Mouse (Mus musculus) right cerebral cortex, postnatal 10 days (tissue): Measurements from ENCODE around the gene Ikzf4.
"Not testable (repeated sequence)": the region's sequence is repeated elsewhere in the genome, so short reads cannot be mapped to it uniquely, and the experiment has no call there.

Experiments
- DNase-seq, 2 experiments: peaks; one replicate each; pipeline ENCODE4 v3.0.0; 2021; ENCODE audit warnings: low spot score in 2 of 2

The Ikzf4 gene

DNA sequence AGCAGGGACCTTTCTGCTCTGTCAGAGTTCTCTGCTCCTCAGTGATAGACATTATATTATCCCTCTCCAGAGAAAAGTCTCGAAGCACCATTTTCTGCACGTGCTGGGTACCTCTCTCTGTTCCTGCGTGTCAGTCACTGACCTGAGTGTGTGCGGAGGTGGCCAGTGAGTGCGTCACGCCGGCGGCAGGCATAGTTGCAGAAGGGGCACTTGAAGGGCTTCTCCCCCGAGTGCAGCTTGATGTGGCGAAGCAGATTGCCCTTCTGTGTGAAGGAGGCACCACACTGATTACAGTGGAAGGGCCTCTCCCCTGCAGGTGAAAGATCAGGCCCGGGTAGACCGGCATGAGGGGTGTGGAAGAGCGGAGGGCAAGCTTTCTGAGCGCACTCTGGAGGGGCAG is 5.8 kb downstream of the Ikzf4 start:
- no peak for DNase-seq

DNA sequence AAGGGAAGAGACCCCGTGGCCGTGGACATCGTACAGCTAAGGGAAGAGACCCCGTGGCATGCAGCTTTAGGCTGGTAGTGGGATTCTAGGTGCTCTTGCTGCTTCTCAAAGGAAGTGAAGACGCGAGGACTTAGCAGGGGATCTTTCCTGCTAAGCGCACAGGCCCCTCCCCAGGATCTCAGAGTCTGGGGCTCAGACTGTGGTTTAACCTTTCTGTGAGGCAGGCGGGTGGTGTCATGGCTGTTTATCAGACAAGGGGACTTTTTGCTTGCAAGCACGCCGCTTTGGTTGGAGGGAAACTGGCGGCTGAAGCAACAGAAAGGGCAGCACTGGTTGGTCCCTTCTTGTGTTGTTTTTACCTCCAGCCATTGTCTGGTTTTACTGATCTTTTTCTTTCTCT is 8.8 kb downstream of the Ikzf4 start:
- DNase-seq, result no peak

DNA sequence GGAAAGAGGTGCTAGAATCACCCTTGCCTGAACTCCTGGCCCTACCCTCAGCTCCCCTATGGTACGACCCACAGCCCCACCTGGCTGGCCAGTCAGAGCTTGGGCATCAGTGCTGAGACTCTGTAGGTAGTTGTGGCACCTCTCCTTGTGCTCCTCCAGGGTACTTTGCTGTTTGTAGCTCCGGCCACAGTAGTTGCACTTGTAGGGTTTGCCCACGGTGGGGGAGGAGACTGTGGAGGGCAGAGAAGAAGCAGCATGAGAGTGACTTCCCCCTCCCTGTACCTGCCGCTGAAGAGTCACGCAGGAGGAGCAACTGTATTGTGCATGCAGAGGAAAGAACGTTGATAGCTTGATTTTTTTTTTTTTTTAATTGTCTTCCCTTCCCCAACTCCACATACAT is 9.2 kb downstream of the Ikzf4 start:
- no peak for DNase-seq

DNA sequence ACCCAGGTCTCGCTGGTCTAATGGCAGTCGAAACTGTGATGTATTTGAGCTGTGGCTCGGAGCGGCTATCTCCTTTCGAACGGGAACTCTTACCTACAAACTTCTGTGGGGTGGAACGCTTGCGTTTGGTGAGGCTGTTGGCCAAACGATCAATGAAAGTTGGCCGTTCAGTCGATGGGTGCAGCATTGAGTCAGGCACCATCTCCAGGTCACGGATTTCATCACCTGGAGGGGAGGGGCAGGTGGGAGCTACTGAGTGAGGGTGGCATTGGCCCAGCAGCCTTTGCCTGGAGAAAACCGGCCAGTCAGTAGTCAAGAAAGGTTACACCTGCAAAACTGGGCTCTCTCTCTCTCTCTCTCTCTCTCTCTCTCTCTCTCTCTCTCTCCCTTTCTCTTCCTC is 10.1 kb downstream of the Ikzf4 start:
- DNase-seq, result no peak

DNA sequence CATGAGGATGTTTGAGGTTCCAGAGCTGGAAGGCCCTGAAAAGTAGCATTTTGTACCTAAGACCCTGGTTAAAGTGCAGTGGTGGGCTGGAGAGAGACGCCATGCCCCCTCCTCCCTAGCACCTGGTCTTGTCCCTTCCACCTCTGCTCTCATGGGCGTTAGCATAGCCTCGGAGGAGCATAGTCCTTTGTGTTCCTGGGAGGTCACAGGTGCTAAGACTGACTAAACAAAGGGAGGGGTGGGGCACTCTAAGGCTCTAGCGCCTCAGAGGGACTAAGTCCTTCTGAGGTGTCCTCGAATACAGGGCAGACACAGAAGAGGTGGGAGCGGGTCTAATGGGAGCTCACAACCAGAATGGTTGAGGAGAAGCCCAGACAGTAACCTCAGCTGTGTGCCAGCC is 14.2 kb downstream of the Ikzf4 start:
- no peak for DNase-seq

DNA sequence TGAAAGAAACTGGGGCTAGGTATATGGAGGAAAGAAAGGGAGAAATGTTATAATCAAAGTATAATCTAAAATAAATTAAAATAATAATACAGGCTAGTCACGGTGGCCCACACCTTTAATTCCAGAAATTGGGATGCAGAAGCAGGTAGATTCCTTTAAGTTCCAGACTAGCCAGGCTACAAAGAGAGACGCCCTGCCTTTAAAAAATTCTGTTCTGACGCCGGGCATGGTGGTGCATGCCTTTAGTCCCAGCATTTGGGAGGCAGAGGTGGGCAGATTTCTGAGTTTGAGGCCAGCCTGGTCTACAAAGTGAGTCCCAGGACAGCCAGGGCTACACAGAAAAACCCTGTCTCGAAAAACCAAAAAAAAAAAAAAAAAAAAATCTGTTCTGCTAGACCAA is 15.5 kb downstream of the Ikzf4 start:
- not testable (repeated sequence) for DNase-seq

DNA sequence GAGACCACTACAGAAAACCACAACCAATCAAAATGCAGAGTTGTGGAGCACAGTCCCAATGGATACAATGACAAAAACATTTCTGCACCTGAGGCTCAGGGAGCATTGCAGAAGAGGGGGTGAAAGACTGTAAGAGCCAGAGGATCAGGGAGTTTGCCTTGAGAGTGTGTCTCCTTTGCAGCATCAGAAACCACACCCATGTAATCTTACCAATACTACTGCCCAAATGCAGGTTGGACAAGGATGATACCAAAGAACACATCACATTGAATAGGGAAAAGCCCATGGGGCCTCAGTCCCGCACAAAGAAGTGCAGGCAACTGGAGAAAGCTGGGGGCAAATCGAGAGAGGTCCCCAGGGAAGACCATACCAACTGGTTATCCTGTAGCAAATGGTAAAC is 16.0 kb downstream of the Ikzf4 start:
- no peak for DNase-seq

DNA sequence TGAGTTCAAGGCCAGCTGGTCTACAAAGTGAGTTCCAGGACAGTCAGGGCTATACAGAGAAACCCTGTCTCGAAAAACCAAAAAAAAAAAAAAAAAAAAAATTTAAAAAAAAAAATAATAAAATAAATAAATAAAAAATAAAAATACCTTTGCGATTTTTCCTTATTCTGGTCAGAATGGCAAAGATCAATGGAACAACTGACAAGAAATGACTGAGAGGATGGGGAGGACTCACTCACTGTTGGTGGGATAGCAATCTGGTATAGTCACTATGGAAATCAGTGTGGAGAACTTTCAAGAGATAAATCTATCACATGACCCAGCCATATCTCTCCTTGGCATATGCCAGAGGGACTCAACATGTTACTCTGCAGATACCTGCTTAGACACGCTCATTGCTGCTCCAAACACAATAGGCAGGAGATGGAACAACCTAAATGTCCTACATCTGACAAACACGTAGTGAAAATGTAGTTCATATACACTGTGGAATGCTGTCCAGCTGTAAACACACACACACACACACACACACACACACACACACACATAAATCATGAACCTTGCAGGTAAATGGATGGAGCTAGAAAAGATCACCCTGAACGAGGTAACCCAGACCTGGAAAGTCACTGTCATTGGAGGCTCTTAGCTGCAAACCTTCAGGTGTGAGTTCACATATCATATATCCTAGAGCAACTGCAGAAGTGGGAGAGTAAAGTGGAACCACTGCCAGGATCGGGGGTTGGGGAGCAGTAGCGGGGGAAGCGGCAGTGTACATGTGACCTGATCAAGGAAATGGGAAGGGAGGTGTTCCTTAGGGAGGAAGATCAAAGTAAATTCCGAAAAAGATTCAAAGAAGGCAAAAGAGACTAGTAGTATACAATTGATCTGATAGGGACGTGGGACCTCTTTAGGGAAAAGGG is 18.1 kb downstream of the Ikzf4 start:
- no peak for DNase-seq

DNA sequence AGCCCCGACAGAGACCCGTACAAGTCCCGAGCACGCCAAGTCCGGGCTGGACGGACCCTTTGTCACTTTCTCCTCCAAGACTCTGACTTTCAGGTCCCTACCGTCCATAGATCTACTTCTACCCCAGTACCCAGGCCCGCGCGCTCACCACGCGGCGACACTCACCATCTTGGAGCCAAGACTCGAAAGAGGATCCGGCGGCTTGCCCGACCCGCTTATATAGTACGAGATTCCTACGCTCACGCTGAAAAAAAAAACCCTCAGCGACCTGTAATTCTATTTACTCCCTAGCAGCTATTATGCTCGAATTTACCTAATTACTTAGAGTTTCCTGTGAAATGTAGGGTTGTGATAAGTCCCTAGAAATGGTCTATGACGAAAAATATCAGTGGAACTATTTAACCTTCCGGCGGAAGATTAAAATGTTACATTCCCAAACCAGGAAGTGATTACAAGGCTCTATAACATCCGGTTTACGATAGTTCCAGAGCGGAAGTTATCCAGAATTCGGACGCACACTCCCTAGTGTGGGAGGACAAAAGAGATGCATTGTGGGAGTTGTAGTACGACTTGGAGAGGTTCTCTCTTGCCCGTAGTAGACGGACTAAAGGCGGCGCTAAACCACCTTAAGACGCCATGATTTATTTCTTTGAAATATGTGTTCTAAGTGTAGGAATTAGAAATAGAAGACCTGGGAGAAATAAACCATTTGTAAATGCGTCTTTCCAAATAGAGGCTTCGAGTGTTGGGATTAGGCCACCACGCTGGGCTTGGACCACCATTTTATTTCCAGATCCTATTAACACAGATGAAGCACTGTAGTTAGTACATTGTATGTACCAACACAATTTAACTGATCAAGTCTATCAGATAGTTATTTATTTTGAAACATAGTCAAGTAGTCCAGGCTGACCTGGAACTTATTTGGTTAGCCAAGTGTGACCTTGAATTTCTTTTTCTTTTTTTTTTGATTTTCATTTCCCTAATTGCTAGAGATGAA is 19.2 kb downstream of the Ikzf4 start, which contains the start of gene Rps26:
Gene Rps26, minus strand, starts transcription at position 437 of the 1,000 bp plus-strand sequence.
- DNase-seq, result peak; percentile 92 to 97

DNA sequence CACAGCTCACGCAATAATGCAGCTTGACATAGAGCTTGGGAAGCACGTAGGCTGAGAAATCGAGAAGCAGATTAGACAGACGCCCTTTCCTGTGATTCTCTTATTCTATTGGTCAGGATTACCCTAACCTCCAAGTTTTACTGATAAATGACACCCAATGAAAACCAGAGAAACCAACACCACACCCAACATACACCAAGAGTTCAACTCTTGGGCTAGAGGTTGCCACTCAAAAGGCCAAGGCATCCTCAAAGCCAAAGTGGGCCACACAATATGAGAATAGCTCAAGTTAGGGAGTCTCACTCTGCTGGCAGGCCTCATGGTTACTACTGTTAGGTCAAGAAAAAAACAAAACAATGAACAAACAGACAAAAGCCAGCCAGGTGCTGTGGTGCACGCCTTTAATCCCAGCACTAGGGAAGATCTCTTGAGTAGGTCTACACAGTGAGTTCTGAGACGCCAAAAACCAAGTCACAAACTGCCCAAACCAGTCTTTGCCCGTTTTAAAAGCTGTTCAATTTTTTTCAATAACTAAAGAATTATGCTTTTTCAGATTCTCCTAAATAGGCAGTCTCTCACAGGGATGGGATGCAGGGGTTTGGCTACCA is 20.4 kb downstream of the Ikzf4 start:
- no peak for DNase-seq

DNA sequence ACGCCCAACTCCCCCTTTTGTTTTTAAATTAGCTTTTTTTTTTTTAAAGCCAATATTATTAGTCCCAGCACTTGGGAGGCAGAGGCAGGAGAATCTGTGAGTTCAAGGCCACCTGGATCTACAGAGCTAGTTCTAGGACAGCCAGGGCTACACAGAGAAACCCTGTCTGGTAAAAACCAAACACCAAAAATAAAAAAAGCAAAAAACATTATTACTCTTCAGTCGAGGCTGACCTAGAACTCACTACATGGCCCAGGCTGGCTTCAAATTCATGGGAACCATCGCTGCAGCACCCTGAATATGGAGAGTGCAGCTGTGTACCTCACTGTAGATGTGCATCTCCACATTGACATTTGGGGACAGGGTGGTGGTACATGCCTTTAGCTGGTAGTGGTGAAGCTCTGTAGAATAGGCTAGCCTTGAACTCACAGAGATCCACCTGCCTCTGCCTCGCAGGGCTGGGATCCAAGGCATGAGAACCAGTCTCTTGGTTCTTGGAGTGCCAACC is 22.6 kb downstream of the Ikzf4 start:
- not testable (repeated sequence) for DNase-seq

DNA sequence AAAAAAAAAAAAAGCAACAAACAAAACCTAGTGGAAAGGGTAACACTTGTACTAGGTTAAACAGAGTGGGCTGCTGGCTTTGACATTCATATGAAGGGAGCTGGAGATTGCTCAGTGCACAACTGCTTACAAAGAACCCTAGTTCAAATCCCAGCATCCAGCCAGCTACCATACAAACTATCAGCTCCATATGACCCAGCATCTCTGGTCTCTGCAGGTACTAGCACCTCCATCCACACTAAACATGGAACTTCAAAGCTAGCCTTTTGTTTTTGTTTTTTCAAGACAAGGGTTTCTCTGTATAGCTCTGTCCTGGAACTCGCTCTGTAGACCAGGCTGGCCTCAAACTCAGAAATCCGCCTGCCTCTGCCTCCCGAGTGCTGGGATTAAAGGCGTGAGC is 23.1 kb downstream of the Ikzf4 start:
- DNase-seq, result no peak

DNA sequence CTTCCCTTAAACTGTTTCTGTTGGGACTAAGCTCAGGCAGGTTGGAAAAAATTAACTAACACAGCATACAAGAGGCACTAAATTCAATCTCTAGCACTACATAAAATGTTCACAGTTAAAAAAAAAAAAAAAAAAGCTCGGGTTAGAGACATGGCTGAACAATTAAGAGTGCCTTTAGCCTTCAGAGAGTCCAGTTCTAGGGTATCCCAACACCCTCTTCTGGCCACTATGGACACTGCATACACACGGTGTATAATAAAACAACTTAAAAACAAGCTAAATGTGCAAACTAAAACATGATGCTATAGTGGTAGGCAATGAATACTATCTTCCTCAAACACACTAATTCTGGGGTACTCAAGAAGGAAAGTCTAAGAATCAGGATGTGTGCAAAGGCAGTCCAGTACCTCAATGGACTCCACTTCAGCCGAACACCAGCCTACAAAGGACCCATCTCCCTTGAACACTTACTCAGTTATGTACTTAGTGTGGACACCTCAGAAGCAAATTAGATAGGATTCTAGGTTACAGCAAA is 23.7 kb downstream of the Ikzf4 start:
- no peak for DNase-seq

DNA sequence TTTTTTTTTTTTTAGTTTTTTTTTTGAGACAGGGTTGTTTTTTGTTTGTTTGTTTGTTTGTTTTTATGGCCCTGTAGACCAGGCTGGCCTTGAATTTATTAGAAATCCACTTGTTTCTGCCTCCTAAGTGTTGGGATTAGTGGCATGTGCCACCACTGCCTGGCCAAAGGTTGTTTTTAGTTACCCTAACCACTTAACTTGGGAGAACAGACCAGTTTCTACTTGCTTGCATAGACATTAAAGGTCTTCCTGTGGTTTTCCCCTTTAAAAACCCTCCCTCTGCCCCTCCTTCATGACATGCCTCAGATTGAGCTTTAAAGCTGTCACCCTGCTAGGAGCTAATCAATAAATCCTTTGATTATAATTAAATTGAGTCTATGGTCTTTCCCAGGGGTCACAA is 25.6 kb downstream of the Ikzf4 start:
- no peak for DNase-seq

DNA sequence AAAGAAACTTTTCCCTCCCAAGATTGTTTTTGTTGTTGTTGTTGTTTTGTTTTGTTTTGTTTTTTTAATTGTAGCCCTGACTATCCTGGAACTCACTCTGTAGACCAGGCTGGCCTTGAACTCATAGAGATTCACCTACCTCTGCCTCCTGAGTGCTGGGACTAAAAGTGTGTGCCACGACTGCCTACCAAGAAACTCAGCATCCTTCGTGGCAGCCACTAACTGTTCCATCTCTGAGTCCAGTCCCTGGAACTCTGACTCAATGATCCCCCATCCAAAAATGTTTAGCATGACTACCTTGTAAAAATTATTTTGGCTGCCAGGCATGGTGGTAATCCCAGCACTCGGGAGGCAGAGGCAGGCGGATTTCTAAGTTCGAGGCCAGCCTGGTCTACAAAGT is 26.6 kb downstream of the Ikzf4 start:
- not testable (repeated sequence) for DNase-seq

DNA sequence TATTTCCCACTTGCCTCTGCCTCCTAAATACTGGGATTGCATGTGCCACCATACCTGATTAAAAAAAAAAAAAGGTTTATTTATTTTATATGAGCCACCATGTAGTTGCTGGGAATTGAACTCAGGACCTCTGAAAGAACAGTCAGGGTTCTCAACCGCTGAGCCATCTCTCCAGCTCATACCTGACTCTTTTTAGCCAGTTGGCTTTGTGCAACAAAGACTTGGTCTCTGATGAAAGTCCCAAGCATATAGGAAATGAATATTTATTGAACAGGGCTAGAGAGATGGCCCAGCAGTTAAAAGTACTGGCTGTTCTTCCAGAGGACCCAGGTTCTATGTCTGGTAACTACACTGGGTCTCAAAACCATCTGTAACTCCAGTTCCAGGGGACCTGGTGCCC is 27.2 kb downstream of the Ikzf4 start:
- DNase-seq, result no peak

DNA sequence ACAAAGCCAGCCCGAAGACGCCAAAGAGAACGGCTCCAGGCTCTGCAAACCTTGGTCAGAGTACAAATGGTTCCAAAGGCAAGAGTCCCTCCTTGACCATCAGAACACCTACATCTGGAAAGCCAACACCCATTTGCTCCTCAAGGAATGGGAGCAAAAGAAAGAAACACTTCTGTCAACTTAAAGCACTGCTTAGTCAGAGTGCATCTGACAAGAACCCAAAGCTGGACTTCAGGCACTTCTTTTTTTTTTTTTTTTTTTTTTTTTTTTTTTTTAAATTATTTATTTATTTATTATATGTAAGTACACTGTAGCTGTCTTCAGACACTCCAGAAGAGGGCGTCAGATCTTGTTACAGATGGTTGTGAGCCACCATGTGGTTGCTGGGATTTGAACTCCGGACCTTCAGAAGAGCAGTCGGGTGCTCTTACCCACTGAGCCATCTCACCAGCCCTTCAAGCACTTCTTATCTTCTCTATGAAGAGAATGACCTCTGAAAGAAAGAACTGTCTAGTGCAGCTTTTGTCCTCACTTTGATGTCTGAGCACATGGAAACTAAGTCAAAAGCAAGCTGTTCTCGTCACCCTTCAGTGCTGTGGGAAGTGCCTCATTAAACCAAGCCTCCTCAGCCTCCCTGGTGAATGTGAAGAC is 29.9 kb downstream of the Ikzf4 start:
- not testable (repeated sequence) for DNase-seq

DNA sequence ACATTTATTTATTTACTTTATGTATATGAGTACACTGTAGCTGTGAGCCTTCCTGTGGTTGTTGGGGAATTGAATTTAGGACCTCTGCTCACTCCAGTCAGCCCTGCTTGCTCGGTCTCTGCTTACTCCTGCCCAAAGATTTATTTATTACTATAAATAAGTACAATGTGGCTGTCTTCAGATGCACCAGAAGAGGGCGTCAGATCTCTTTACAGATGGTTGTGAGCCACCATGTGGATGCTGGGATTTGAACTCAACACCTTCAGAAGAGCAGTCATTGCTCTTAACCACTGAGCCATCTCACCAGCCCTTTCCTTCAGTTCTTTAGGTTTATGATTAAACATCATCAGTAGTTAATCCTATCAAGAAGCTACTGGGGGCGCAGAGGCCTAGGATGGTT is 30.9 kb downstream of the Ikzf4 start:
- no peak for DNase-seq

DNA sequence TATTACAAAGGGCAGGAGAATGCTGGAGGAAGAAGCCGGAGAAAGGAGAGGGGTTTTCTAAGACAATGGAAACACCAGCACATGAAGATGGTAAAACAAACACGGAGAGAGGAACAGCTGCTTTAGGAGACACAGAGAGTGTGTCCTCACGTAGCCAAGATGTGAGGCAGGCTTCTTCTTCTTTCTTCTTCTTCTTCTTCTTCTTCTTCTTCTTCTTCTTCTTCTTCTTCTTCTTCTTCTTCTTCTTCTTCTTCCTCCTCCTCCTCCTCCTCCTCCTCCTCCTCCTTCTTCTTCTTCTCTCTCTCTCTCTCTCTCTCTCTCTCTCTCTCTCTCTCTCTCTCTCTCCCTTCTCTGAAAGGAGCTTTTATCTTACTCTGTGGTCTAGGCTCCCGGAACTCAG is 32.0 kb downstream of the Ikzf4 start:
- DNase-seq, result not testable (repeated sequence)

DNA sequence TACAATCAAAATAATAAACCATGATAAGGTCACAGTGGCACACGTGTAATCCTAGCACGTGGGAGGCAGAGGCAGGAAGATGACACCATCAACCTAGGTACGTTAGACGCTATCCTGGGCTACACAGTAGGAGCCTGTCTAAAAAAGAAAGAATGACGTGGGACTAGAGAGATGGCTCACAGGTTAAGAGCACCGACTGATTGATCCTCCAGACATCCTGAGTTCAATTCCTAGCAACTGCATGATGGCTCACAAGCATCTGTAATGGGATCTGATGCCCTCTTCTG is 32.7 kb downstream of the Ikzf4 start:
- no peak for DNase-seq

DNA sequence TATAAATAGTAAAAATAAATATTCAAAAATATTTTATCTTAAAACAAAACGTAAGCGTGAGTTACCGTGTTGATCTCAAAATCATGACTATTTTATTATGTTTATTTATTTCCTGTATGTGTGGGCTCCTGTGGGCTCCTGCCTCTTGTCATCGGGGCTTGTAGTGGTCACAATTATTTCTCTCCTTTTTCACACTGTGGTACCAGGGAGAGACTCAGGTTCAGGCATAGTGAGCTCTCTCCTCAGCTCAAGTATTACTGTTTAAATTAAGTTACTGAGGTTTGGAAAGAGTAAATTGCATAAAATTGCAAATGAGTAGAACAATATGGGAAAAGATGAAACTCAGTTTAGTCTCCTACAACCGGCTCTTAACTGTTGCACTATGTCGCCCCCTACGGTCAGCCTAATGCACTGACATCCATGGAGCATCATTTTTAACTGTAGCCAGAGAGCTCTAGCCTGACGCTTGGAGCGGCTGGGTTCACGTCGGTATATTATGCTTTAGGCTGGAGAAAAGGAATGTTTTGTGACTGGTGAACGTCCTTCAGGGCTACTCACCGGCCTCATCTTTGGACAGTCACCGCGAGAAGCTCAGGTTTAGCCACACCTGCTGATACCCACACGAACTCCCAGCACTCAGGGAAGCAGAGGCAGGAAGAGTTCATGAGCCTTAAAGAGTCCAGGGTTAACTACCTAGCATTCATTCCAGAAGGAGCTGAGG is 33.2 kb downstream of the Ikzf4 start:
- DNase-seq, result peak; percentile 87 to 90
